Mouse (Mus musculus): Measurements from ENCODE around the gene Rtn1.

- TF ChIP-seq POLR2A (IDR thresholded peaks at IDR 0.05; ENCODE audit: insufficient read length, low read depth) (no peak), MAX (IDR thresholded peaks at IDR 0.05; ENCODE audit: low read depth) (no peak)
Observed at GRCm38 (mm10) chr12:72422681-72423080, 13.8 kb upstream of the Rtn1 start.

All from myocyte (in vitro differentiated cells).